Mouse (Mus musculus): ENCODE results near the gene Tmem33. TPM values are rescaled to one million over a fixed set of nuclear protein-coding genes. Genes with fewer than 3 reads are reported as not detected.

The Tmem33 gene
- polyA plus RNA-seq, 1 experiment from 2014 or later = 98.1 TPM

DNA sequence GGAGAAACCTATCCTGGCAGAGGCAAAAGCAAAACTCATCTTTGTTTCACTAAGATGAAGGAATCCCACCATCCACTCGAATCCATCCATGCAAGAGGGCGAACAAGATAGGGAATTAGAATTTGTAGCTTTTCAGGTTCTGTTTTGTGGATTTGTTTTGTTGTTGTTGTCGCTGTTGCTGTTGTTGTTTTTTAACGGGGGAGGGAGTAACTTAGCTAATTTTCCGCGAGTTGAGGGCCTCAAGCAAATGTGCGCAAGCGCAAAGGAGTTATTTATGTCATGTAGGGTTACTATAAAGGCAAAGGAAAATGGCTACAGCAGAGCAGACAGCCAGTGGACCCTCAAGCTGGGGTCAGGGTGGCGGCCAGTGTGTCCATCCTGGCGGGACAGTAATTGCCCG, 33.1 kb upstream of the Tmem33 start:
- H3K27me3 ChIP-seq (replicated peaks) = peaks cover 92% of the 10 kb centered on the region
- H3K9ac ChIP-seq = no peak overlapping the region
- H3K36me3 ChIP-seq = no peaks in the 10 kb centered on the region
- no peak overlapping the region for H3K4me3 ChIP-seq (replicated peaks)
- H3K27ac ChIP-seq = 0 out of 2 replicates have a peak overlapping the region, but pooled peaks have one; percentile 31
- H3K4me2 ChIP-seq = no peak overlapping the region
- H3K9me3 ChIP-seq = no peaks in the 10 kb centered on the region
- peaks cover 12% of the 10 kb centered on the region for H3K4me1 ChIP-seq
- 0 out of 2 replicates have a peak, but pooled peaks have one; percentile 3 for ATAC-seq (ENCODE audit: insufficient read depth, low FRiP score, low read depth)
- WGBS = 7% methylated on average over 11 of the region's 11 CpGs

DNA sequence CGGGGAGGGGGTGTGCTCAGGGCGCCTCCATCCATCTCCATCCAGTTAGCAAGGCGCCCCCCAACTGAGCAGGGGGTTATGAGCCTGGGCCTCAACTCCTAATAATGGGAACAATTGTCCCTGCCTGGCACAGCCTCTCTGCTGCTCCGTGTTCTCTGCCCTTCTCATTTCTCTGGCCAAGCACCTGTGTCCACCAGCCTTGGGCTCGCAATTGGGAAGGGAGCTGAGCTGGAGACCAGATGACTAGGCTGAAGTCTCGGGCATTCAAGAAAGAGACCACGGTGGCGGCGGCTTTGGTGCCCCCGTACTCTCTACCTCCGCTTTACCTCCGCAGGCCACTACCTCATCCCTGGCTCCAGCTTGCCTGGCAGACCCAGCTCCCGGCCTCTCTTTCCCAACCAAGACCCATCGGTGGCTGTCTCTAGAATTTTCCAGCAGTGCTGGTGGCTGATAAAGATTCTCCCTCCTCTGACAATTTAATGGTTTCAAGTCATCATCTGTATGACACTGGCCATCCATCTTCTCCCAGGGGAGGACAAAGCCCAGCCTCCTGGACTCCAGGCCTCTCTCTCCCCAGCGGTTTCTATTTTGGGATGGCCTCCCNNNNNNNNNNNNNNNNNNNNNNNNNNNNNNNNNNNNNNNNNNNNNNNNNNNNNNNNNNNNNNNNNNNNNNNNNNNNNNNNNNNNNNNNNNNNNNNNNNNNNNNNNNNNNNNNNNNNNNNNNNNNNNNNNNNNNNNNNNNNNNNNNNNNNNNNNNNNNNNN, 32.5 kb upstream of the Tmem33 start:
- H3K4me3 ChIP-seq (replicated peaks) = no peak overlapping the region
- H3K4me1 ChIP-seq = peaks cover 12% of the 10 kb centered on the region
- H3K27me3 ChIP-seq (replicated peaks) = peaks cover 92% of the 10 kb centered on the region
- H3K9ac ChIP-seq = no peak overlapping the region
- no peaks in the 10 kb centered on the region for H3K36me3 ChIP-seq
- ATAC-seq (ENCODE audit: insufficient read depth, low FRiP score, low read depth) = 0 out of 2 replicates have a peak, but pooled peaks have one; percentile 11
- no peaks in the 10 kb centered on the region for H3K9me3 ChIP-seq
- H3K27ac ChIP-seq = peak overlapping the region; percentile 31; the same call in 1 of the 2 replicates
- H3K4me2 ChIP-seq = no peak overlapping the region
- 7% methylated on average over 15 of the region's 15 CpGs for WGBS

- no peak overlapping the region for H3K4me3 ChIP-seq (replicated peaks)
- no peak overlapping the region for H3K27ac ChIP-seq
- peaks cover 55% of the 10 kb centered on the region for H3K27me3 ChIP-seq (replicated peaks)
- H3K9me3 ChIP-seq = no peaks in the 10 kb centered on the region
- no peak overlapping the region for H3K9ac ChIP-seq
- no peaks in the 10 kb centered on the region for H3K36me3 ChIP-seq
- 60% methylated on average over 4 of the region's 4 CpGs for WGBS
- peaks cover 12% of the 10 kb centered on the region for H3K4me1 ChIP-seq
- H3K4me2 ChIP-seq = no peak overlapping the region
- ATAC-seq (ENCODE audit: insufficient read depth, low FRiP score, low read depth) = no peak
Measured at GRCm38 (mm10) chr5:67234682-67235081, 25.7 kb upstream of the Tmem33 start.

DNA sequence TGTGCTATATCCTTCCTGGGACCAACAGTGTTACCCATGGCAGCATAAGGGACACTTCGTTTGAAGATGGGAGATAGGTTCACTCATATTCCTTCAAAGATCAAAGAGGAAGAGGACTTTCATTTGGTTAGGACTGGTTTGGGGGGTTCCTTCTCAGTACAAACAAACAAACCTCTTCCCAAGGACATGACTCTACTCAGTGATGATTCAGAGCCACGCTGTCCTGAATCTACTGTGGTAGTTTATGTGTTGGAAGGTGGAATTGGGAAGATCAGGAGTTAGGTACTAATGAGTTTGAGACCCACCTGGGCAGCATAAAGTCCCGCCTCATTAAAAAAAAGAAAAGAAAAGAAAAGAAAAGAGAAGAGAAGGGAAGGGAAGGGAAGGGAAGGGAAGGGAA, 24.9 kb upstream of the Tmem33 start:
- H3K4me1 ChIP-seq = peaks cover 10% of the 10 kb centered on the region

DNA sequence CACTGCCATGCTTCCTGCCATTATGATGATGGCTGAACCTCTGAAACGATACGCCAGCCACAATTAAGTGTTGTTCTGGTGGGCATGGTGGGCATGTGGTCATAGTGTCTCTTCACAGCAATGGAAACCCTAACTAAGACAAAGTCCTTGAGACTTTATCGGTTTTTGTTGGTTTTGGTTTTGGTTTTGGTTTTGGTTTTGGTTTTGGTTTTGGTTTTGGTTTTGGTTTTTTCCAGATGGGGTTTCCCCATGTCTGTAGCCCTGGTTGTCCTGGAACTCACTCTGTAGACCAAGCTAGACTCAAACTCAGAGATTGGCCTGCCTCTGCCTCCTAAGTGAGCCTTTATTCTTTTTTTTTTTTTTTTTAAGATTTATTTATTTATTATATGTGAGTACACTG, 23.8 kb upstream of the Tmem33 start:
- ATAC-seq (ENCODE audit: insufficient read depth, low FRiP score, low read depth) = no peak
- H3K27ac ChIP-seq = no peak overlapping the region
- peaks cover 36% of the 10 kb centered on the region for H3K27me3 ChIP-seq (replicated peaks)
- H3K4me2 ChIP-seq = no peak overlapping the region
- no peaks in the 10 kb centered on the region for H3K36me3 ChIP-seq
- no peaks in the 10 kb centered on the region for H3K9me3 ChIP-seq
- WGBS = 94% methylated on average over 3 of the region's 3 CpGs
- no peak overlapping the region for H3K9ac ChIP-seq
- 0 out of 2 replicates have a peak, but pooled peaks cover under 1% of the 10 kb centered on the region for H3K4me1 ChIP-seq
- H3K4me3 ChIP-seq (replicated peaks) = no peak overlapping the region

More for the DNA sequence above, 24.9 kb upstream of the Tmem33 start:
- Histone ChIP-seq H3K27me3 (replicated peaks) (peaks cover 47% of the 10 kb centered on the region), H3K27ac (no peak overlapping the region), H3K4me2 (no peak overlapping the region), H3K36me3 (no peaks in the 10 kb centered on the region), H3K9ac (no peak overlapping the region), H3K9me3 (no peaks in the 10 kb centered on the region), H3K4me3 (replicated peaks) (no peak overlapping the region)
- ATAC-seq (ENCODE audit: insufficient read depth, low FRiP score, low read depth) = no peak
- whole genome bisulfite sequencing = 54% methylated on average over 3 of the region's 3 CpGs

- H3K9ac ChIP-seq = no peak overlapping the region
- no peak overlapping the region for H3K4me2 ChIP-seq
- ATAC-seq (ENCODE audit: insufficient read depth, low FRiP score, low read depth) = no peak
- H3K9me3 ChIP-seq = no peaks in the 10 kb centered on the region
- no peak overlapping the region for H3K4me3 ChIP-seq (replicated peaks)
- H3K36me3 ChIP-seq = no peaks in the 10 kb centered on the region
- H3K4me1 ChIP-seq = no peaks in the 10 kb centered on the region
- peaks cover 22% of the 10 kb centered on the region for H3K27me3 ChIP-seq (replicated peaks)
- 2% methylated on average over 1 of the region's 1 CpGs for whole genome bisulfite sequencing
- H3K27ac ChIP-seq = no peak overlapping the region
Measured at GRCm38 (mm10) chr5:67238303-67238702, 22.1 kb upstream of the Tmem33 start.

- Histone ChIP-seq H3K4me3 (replicated peaks) (no peak overlapping the region), H3K36me3 (no peaks in the 10 kb centered on the region), H3K9ac (no peak overlapping the region), H3K4me1 (no peaks in the 10 kb centered on the region), H3K4me2 (no peak overlapping the region), H3K9me3 (no peaks in the 10 kb centered on the region), H3K27ac (no peak overlapping the region), H3K27me3 (replicated peaks) (no peaks in the 10 kb centered on the region)
- 73% methylated on average over 6 of the region's 6 CpGs for WGBS
- ATAC-seq (ENCODE audit: insufficient read depth, low FRiP score, low read depth) = no peak
Measured at GRCm38 (mm10) chr5:67241713-67242112, 18.7 kb upstream of the Tmem33 start.

DNA sequence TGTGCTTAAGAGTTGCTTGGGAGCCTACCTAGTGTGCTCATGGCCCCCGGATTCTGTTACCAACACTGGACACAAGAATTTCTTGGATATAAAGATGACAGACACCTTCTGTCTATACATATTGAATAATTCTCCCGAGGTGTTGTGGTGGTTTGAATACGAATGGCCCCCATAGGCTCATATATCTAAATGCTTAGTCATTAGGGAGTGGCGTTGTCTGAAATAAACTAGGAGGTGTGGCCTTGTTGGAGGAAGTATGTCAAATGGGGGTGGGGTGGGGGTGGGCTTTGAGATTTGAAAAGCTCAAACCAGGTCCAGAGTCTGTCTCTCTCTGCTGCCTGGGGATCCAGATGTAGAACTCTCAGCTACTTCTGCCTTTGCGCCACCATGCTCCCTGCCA, 17.1 kb upstream of the Tmem33 start:
- H3K4me1 ChIP-seq = no peaks in the 10 kb centered on the region
- no peak overlapping the region for H3K27ac ChIP-seq
- no peaks in the 10 kb centered on the region for H3K27me3 ChIP-seq (replicated peaks)
- no peak overlapping the region for H3K4me2 ChIP-seq
- H3K4me3 ChIP-seq (replicated peaks) = no peak overlapping the region
- H3K9ac ChIP-seq = no peak overlapping the region
- no peaks in the 10 kb centered on the region for H3K9me3 ChIP-seq
- no peak for ATAC-seq (ENCODE audit: insufficient read depth, low FRiP score, low read depth)
- no peaks in the 10 kb centered on the region for H3K36me3 ChIP-seq
- 85% methylated on average over 5 of the region's 5 CpGs for WGBS

DNA sequence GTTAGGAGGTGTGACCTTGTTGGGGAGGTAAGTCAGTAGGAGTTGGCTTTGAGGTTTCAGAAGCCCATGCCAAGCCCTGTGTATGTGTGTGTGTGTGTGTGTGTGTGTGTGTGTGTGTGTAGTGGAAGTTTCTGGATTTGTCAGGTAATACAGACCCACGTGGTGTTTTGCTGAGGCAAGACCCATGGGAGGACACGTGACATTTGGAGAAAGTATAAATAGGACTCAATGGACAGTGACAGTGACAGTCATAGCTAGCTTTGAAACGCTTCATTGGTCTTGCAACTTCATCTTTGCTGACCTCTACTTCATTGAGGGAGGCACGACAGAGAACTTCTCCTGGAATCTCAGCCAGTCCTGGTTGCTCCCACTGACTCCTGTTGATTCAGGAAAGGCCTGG, 8.1 kb upstream of the Tmem33 start:
- Histone ChIP-seq H3K4me2 (no peak overlapping the region), H3K9ac (no peak overlapping the region), H3K27me3 (replicated peaks) (no peaks in the 10 kb centered on the region), H3K36me3 (no peaks in the 10 kb centered on the region), H3K27ac (no peak overlapping the region), H3K4me3 (replicated peaks) (no peak overlapping the region), H3K9me3 (no peaks in the 10 kb centered on the region), H3K4me1 (no peaks in the 10 kb centered on the region)
- 77% methylated on average over 4 of the region's 4 CpGs for WGBS
- ATAC-seq (ENCODE audit: insufficient read depth, low FRiP score, low read depth) = no peak

DNA sequence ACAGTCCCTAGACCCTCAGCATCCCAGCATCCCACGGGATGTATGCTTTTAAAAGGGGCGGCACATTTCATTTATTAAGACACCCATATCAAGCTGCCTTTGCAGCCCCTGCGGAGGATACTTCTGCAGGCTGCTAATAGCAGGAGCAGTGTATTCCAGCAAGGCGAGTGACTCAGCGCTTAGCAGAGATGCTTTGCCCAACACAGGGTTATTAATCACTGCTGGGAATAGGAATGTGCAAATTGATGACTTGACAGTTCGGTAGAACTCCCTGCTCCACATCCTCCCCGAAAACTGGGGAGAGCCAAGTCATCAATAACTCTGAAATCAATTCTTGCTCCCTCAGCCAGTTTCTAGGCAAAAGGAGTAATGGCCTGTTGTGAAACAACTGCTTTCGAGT, 4.7 kb upstream of the Tmem33 start:
- 50% methylated on average over 8 of the region's 8 CpGs for WGBS
- H3K4me1 ChIP-seq = no peaks in the 10 kb centered on the region
- no peaks in the 10 kb centered on the region for H3K36me3 ChIP-seq
- no peak overlapping the region for H3K4me2 ChIP-seq
- H3K4me3 ChIP-seq (replicated peaks) = no peak overlapping the region
- no peaks in the 10 kb centered on the region for H3K9me3 ChIP-seq
- H3K27ac ChIP-seq = no peak overlapping the region
- no peak overlapping the region for H3K9ac ChIP-seq
- H3K27me3 ChIP-seq (replicated peaks) = no peaks in the 10 kb centered on the region
- ATAC-seq (ENCODE audit: insufficient read depth, low FRiP score, low read depth) = no peak

GRCm38 (mm10) chr5:67258473-67258872, 1.9 kb upstream of the Tmem33 start:
- H3K9ac ChIP-seq = no peak overlapping the region
- no peak overlapping the region for H3K4me2 ChIP-seq
- no peak for ATAC-seq (ENCODE audit: insufficient read depth, low FRiP score, low read depth)
- no peak overlapping the region for H3K27ac ChIP-seq
- no peaks in the 10 kb centered on the region; the same call in 1 of the 2 replicates for H3K4me1 ChIP-seq
- 81% methylated on average over 9 of the region's 9 CpGs for WGBS
- H3K36me3 ChIP-seq = no peaks in the 10 kb centered on the region
- H3K4me3 ChIP-seq (replicated peaks) = no peak overlapping the region
- H3K27me3 ChIP-seq (replicated peaks) = no peaks in the 10 kb centered on the region
- no peaks in the 10 kb centered on the region for H3K9me3 ChIP-seq

GRCm38 (mm10) chr5:67260159-67260530, 220 bp upstream of the Tmem33 start:
- no peaks in the 10 kb centered on the region; the same call in 1 of the 2 replicates for H3K4me1 ChIP-seq
- WGBS = 0% methylated on average over 9 of the region's 9 CpGs
- H3K9ac ChIP-seq = no peak overlapping the region
- peak overlapping the region; percentile 58 for H3K4me2 ChIP-seq
- peaks cover 9% of the 10 kb centered on the region for H3K36me3 ChIP-seq
- no peaks in the 10 kb centered on the region for H3K27me3 ChIP-seq (replicated peaks)
- ATAC-seq (ENCODE audit: insufficient read depth, low FRiP score, low read depth) = no peak
- no peaks in the 10 kb centered on the region for H3K9me3 ChIP-seq
- peak overlapping the region; percentile 94 for H3K4me3 ChIP-seq (replicated peaks)
- peak overlapping the region; percentile 97 for H3K27ac ChIP-seq

Data from stomach, embryonic 15.5 days (tissue).